Mouse (Mus musculus) heart, embryonic 11.5 days (tissue): Measurements from ENCODE around the gene Hecw2. TPM values are rescaled to one million over a fixed set of nuclear protein-coding genes. Genes with fewer than 3 reads are reported as not detected.

ENCODE experiments used
- ATAC-seq: fragments of 200-750 bp; cut with Nextera tagmentation; replicated peaks from 2 replicates; pipeline ENCODE4 v1.8.0; 2017; ENCODE audit warnings: moderate library complexity; ENCODE audit not compliant: insufficient number of reproducible peaks, low FRiP score, low TSS enrichment
- H3K27ac ChIP-seq: fragments of 300-500 bp; sonication (generic); 2 replicates; pipeline ENCODE4 v1.5.1; 2014; ENCODE audit warnings: mild to moderate bottlenecking, low read depth, low read length
- H3K27me3 ChIP-seq: fragments of 300-500 bp; sonication (generic); 2 replicates; pipeline ENCODE4 v1.6.1; 2014; ENCODE audit warnings: mild to moderate bottlenecking, low read length, mixed read lengths; ENCODE audit not compliant: control insufficient read depth, insufficient read depth
- H3K36me3 ChIP-seq: fragments of 300-500 bp; sonication (generic); 2 replicates; pipeline ENCODE4 v1.6.1; 2014; ENCODE audit warnings: mild to moderate bottlenecking, low read length, moderate library complexity, mixed read lengths; ENCODE audit not compliant: control insufficient read depth, insufficient read depth
- H3K4me1 ChIP-seq: fragments of 300-500 bp; sonication (generic); 2 replicates; pipeline ENCODE4 v1.6.1; 2014; ENCODE audit warnings: low read length; ENCODE audit not compliant: control insufficient read depth, insufficient read depth
- H3K4me2 ChIP-seq: fragments of 300-500 bp; sonication (generic); 2 replicates; pipeline ENCODE4 v1.6.1; 2014; ENCODE audit warnings: mild to moderate bottlenecking, moderate library complexity
- H3K4me3 ChIP-seq: fragments of 300-500 bp; sonication (generic); 2 replicates; pipeline ENCODE4 v1.5.1; 2014; ENCODE audit warnings: low read depth, low read length
- H3K9ac ChIP-seq: fragments of 300-500 bp; sonication (generic); 2 replicates; pipeline ENCODE4 v1.6.1; 2014; ENCODE audit warnings: mild to moderate bottlenecking, low read depth, low read length, moderate library complexity
- H3K9me3 ChIP-seq: fragments of 300-500 bp; sonication (generic); replicated peaks from 2 replicates; pipeline ENCODE4 v1.6.1; 2016; ENCODE audit warnings: low read length; ENCODE audit not compliant: control insufficient read depth
- WGBS: fragments of 180-500 bp; shearing (Covaris S2); extraction: QIAGEN DNeasy Blood & Tissue Kit; methylation state at CpG from one replicate; pipeline ENCODE4 v1.1.7; 2014; ENCODE audit not compliant: insufficient replicate concordance; 5-methylcytosine and 5-hydroxymethylcytosine counted together
- polyA plus RNA-seq: library from polyadenylated mRNA; unstranded; fragments of >200 nt; fragmentation: Nextera tagmentation; extraction: Ambion mirVana; gene quantifications from 2 replicates; pipeline ENCODE4 v1.2.1, GENCODE M21; 2014

The Hecw2 gene
- polyA plus RNA-seq, 1 experiment from 2014 or later: 6.5 TPM

DNA sequence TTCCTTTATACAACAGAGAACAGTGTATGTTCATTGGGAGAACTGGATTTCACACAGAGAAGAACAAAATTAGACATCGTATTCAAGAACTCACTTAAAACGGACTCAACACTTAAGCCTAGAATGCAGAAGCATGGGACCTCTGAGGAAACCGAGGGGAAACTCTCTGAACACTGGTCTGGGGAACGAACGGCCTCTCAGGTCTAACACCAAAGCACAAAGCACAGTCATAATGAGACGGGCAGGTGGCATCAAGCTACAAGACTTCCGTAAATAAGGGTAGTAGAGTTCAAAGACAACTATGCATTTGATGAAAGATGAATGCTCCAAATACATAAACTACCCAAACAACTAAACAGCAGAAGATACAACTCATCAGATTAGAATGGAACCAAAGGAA lies 15.8 kb downstream of the Hecw2 start:
- no peak for ATAC-seq
- Histone ChIP-seq H3K9ac (no peak overlapping the region), H3K27me3 (no peaks in the 10 kb centered on the region), H3K4me3 (no peak overlapping the region), H3K36me3 (no peaks in the 10 kb centered on the region), H3K9me3 (no peaks in the 10 kb centered on the region), H3K4me1 (no peaks in the 10 kb centered on the region; the same call in 1 of the 2 replicates), H3K27ac (no peak overlapping the region), H3K4me2 (no peak overlapping the region)
- 86% methylated on average over 7 of the region's 7 CpGs for WGBS

DNA sequence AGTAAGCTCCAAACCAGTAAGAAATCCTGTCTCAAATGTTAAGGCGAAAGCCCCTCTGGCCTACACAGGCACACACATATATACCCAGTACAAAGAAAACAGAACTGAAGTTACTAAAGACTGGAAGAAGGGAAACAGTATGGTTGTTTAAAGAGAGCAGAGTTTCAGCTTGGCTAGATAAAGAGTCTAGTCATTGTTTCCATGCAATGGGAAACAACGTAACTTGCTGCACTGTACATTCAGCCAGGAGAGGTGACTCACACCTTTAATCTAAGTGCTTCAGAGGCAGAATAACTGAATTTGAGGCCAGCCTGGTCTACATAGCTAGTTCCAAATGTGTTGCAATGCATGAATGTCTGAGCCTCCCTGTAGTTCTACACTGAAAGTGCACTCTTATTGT lies 18.4 kb downstream of the Hecw2 start:
- 76% methylated on average over 2 of the region's 2 CpGs for WGBS
- Histone ChIP-seq H3K36me3 (no peaks in the 10 kb centered on the region), H3K27me3 (no peaks in the 10 kb centered on the region), H3K4me3 (no peak overlapping the region), H3K27ac (no peak overlapping the region), H3K9ac (no peak overlapping the region), H3K4me2 (no peak overlapping the region), H3K4me1 (no peaks in the 10 kb centered on the region; the same call in 1 of the 2 replicates), H3K9me3 (no peaks in the 10 kb centered on the region)
- no peak for ATAC-seq

DNA sequence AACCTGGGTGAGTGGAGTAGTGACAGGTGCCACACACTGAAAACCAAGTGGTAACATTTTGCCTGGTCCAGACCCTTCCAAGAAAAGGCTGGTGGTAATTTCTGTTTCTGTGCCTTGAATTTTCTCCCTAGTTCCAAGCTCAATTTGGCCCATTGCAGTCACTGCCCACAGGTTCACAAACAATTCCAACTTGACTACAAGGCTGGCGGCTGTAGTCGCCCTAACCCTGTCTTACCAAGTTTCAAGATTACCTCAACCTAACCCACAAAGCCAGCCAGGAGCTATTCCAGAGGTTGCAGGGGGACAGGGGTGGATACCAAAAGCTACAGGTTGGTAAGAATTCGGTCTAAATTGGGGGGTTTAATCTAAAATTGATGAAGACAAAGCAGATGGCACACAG lies 27.0 kb downstream of the Hecw2 start:
- Histone ChIP-seq H3K4me3 (no peak overlapping the region), H3K27ac (no peak overlapping the region), H3K27me3 (no peaks in the 10 kb centered on the region), H3K4me2 (no peak overlapping the region), H3K36me3 (no peaks in the 10 kb centered on the region), H3K9ac (no peak overlapping the region), H3K4me1 (no peaks in the 10 kb centered on the region), H3K9me3 (no peaks in the 10 kb centered on the region)
- no peak for ATAC-seq
- WGBS: 84% methylated on average over 3 of the region's 3 CpGs

DNA sequence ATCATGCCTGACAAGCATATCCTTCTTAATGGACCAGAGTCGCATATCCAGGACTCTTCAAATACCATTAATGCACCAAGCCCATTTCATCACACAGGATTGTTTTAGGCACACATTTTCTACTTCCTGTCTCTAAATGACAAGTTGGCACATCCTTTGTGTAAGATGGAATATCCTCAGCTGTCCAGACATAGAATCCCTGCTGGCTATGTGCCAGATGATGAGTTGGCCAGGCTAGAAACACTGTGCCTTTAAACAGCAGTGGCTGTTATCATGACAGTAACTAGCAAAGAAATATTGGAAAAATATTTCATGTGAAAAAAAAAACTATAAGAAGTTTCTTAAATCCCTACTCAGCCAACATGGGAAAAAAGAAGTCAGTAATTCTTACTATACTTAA lies 35.4 kb downstream of the Hecw2 start:
- no peak overlapping the region for H3K9ac ChIP-seq
- no peaks in the 10 kb centered on the region for H3K9me3 ChIP-seq
- no peaks in the 10 kb centered on the region for H3K27me3 ChIP-seq
- no peak overlapping the region for H3K4me2 ChIP-seq
- WGBS: 32% methylated on average over 1 of the region's 1 CpGs
- no peaks in the 10 kb centered on the region for H3K4me1 ChIP-seq
- H3K36me3 ChIP-seq: no peaks in the 10 kb centered on the region
- no peak overlapping the region for H3K27ac ChIP-seq
- ATAC-seq: no peak
- H3K4me3 ChIP-seq: no peak overlapping the region

DNA sequence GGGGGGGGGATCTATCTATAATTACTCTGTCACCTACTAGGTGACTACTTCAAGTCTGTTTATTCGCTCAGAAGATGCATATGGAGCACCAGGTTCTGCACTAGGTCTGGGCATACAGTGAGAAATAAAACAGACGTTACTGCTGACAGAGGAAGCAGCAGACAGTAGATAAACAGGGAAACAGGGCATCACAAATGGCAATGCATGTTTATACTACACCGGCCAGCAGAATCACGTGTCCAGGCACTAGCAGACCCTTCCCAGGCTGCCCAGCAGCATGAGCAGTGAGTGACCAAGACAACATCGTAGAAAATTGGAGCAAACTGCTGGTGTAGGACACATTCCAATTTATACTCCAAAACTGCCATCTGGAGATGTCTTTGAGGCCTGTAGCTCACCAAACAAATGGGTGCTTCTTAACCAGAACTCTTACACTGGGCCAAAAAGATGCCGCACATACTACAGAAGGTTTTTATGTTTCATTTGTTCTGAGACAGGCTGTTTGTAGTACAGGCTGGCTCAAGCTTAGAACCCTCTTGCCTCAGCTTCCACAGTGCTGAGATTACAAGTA lies 41.7 kb downstream of the Hecw2 start:
- no peak overlapping the region for H3K4me3 ChIP-seq
- H3K27me3 ChIP-seq: no peaks in the 10 kb centered on the region
- no peak overlapping the region for H3K27ac ChIP-seq
- WGBS: 58% methylated on average over 6 of the region's 6 CpGs
- no peak for ATAC-seq
- H3K9ac ChIP-seq: no peak overlapping the region
- H3K4me1 ChIP-seq: no peaks in the 10 kb centered on the region
- H3K4me2 ChIP-seq: no peak overlapping the region
- no peaks in the 10 kb centered on the region for H3K36me3 ChIP-seq
- no peaks in the 10 kb centered on the region for H3K9me3 ChIP-seq

DNA sequence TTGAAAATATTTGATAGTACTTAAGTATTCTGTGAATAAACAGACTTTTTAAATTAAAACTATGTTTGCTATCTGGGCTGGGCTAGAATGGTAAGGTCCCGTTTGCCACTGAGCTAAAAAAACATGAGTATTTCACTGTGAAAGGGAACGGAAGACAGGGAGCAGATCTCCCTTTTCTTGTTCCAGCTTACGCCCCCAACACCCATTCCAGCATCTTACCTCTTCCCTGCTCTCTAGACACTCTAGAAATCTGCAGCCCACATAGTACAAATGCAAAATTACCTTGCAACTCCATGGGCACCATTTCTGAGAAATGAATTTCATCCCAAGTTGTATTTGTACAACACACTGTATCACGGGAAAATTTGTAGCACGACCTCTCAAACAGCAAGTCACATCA lies 49.9 kb downstream of the Hecw2 start:
- Histone ChIP-seq H3K27me3 (no peaks in the 10 kb centered on the region), H3K4me1 (no peaks in the 10 kb centered on the region), H3K4me3 (no peak overlapping the region), H3K27ac (no peak overlapping the region), H3K4me2 (no peak overlapping the region), H3K9me3 (no peaks in the 10 kb centered on the region), H3K36me3 (no peaks in the 10 kb centered on the region), H3K9ac (no peak overlapping the region)
- WGBS: 85% methylated on average over 5 of the region's 5 CpGs
- no peak for ATAC-seq

DNA sequence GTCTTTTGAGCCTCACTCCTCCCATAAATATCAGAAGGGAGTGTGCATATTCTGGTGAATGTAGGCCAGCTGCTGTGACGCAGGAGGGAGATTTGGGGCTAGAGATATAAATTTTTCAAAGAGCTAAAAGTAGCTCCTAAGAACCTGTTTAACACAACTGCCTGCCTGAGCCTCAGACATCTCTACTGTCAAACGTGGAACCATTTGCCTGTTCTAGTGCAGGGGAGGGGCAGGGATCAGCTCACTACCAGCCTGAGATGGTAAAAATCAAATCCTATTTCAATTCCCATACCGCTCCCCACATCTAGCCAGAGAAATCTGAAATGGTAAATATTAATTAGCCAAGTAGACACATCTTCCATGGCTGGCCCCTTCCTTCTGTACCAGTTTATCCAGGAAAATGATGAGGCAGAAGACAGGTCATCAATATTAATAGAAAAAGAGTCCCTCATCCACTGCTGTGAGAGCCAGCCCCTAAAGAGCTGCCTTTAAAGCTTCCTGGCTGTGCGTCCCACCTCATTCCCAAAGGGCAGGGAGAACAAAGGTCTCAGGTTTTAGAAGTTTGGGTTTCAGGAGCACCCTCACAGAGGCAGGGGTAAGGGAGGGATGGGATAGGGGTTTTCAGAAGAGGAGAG lies 61.0 kb downstream of the Hecw2 start:
- no peak for ATAC-seq
- Histone ChIP-seq H3K36me3 (no peaks in the 10 kb centered on the region), H3K27me3 (no peaks in the 10 kb centered on the region), H3K4me3 (no peak overlapping the region), H3K4me1 (no peaks in the 10 kb centered on the region), H3K9ac (no peak overlapping the region), H3K9me3 (no peaks in the 10 kb centered on the region), H3K27ac (no peak overlapping the region), H3K4me2 (no peak overlapping the region)
- 67% methylated on average over 4 of the region's 4 CpGs for WGBS

DNA sequence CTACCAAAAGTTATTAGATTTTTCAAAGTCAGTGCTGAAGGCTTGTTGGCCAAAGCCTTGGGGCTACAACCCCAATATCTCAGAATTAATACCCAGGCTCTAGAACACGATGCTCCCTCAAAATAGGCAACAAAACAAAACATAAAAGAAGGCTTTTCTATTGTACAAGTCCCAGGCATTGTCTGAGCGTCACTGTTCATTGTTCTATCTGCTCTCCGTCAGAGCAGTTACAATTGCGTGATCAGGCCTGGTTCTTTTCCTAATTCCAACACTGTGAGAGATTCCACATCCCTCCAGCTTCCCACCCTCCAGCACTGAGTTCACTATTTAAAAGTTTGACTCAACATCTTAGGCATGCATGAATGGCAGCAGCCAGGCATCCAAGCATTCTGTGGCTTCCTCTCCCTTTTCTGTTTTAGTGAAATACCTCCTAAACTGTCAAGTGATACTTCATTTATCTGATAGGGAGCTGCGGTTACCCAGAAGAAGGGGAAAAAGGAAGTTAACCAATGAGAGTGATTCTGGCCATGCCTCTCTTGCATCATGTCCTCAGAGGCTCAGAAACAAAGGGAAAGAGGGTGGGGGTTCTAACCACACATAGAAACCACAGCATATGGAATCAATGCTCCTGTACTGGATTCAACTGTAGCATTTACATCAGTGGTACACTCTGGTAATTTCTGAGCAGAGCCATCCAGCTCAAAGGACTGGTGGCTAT lies 66.1 kb downstream of the Hecw2 start:
- H3K36me3 ChIP-seq: no peaks in the 10 kb centered on the region
- H3K4me2 ChIP-seq: no peak overlapping the region
- no peak overlapping the region for H3K9ac ChIP-seq
- no peaks in the 10 kb centered on the region for H3K9me3 ChIP-seq
- H3K4me3 ChIP-seq: no peak overlapping the region
- WGBS: 52% methylated on average over 5 of the region's 5 CpGs
- no peaks in the 10 kb centered on the region for H3K4me1 ChIP-seq
- H3K27ac ChIP-seq: no peak overlapping the region
- ATAC-seq: no peak
- no peaks in the 10 kb centered on the region for H3K27me3 ChIP-seq
